Mouse (Mus musculus): ENCODE measurements around the gene C730034F03Rik. TPM values are rescaled to one million over a fixed set of nuclear protein-coding genes. Genes with fewer than 3 reads are reported as not detected.
A peak's percentile ranks its signal among the peaks of the same experiment; 100 is the strongest.

Gene C730034F03Rik
- polyA plus RNA-seq, 1 experiment from 2014 or later, result 3.3 TPM

DNA sequence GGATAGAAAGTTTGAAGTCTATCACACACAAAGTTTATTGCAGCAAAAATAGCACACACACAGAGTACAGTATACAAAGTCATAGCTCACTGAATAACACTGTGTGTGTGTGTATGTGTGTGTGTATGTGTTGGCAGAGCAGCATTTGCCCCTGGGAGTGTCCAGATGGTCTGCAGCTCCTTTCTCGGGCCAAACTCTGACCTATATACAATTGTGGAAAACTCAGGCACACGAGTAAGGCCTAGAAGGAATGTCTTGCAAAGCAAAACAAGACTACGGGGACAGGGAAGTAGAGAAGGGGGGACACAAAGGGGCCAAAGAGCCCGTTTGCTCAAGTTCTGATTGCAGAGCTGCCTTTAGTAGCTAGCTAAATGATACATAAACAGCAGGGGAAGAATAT lies 3.6 kb downstream of the C730034F03Rik start:
- no peaks in the 10 kb centered on the region for H3K36me3 ChIP-seq
- no peak for ATAC-seq (replicated peaks; ENCODE audit: insufficient number of reproducible peaks, insufficient read depth, low FRiP score, low read depth)
- H3K9ac ChIP-seq, result no peak overlapping the region
- H3K27ac ChIP-seq, result no peak overlapping the region
- peaks cover 25% of the 10 kb centered on the region for H3K4me1 ChIP-seq (replicated peaks)
- 79% methylated on average over 4 of the region's 4 CpGs for WGBS
- H3K27me3 ChIP-seq, result no peaks in the 10 kb centered on the region
- no peaks in the 10 kb centered on the region for H3K9me3 ChIP-seq (replicated peaks)
- no peak overlapping the region for H3K4me3 ChIP-seq
- H3K4me2 ChIP-seq, result no peak overlapping the region

DNA sequence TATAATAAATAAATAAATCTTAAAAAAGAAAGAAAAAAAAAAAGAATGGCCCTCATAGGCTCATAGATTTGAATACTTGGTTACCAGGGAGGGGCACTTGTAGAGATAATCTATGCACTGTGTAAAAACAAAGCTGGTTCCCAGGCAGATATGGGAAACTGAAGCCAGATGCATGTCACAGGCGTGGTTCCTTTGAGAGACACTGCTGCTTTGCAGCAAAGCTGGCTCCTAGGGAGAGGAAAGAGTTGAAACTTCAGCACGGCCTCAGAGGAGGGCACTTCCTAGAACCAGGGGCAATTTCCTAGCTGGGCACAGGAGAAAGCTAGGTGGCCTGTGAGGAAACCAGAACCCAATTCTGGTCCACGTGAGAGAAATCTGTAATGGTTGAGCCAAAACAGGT lies 4.7 kb downstream of the C730034F03Rik start:
- ATAC-seq (replicated peaks; ENCODE audit: insufficient number of reproducible peaks, insufficient read depth, low FRiP score, low read depth), result no peak
- WGBS, result 67% methylated on average over 3 of the region's 3 CpGs
- H3K27ac ChIP-seq, result no peak overlapping the region
- H3K4me1 ChIP-seq (replicated peaks), result peaks cover 14% of the 10 kb centered on the region
- H3K9ac ChIP-seq, result no peak overlapping the region
- H3K36me3 ChIP-seq, result no peaks in the 10 kb centered on the region
- no peaks in the 10 kb centered on the region for H3K9me3 ChIP-seq (replicated peaks)
- H3K4me3 ChIP-seq, result no peak overlapping the region
- H3K4me2 ChIP-seq, result no peak overlapping the region
- H3K27me3 ChIP-seq, result no peaks in the 10 kb centered on the region

DNA sequence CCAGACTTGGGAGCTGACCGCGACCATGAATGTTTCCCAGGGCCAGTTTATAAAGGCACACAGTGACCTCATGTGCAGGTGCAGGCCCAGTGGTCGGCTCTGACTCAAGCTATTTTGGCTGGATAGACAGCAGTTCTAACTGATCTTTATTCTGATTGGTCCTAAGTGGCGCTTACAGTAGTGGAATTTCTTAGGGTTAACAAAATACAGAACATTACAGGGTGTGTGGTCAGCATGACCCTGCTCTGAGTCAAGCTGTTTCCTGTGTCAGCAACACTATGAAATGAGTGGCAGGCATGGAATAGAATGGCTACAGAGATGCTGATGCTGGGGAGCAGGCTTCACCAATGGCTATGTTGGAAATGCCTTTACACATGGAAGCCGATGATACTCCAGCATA lies 6.5 kb downstream of the C730034F03Rik start:
- 85% methylated on average over 5 of the region's 5 CpGs for WGBS
- H3K36me3 ChIP-seq, result no peaks in the 10 kb centered on the region
- H3K9ac ChIP-seq, result no peak overlapping the region
- no peak overlapping the region for H3K4me3 ChIP-seq
- no peak overlapping the region for H3K27ac ChIP-seq
- peaks cover 6% of the 10 kb centered on the region; the same call in 1 of the 2 replicates for H3K4me1 ChIP-seq (replicated peaks)
- no peak for ATAC-seq (replicated peaks; ENCODE audit: insufficient number of reproducible peaks, insufficient read depth, low FRiP score, low read depth)
- H3K9me3 ChIP-seq (replicated peaks), result no peaks in the 10 kb centered on the region
- H3K27me3 ChIP-seq, result no peaks in the 10 kb centered on the region
- no peak overlapping the region for H3K4me2 ChIP-seq

- no peaks in the 10 kb centered on the region for H3K9me3 ChIP-seq (replicated peaks)
- no peak overlapping the region for H3K4me3 ChIP-seq
- no peaks in the 10 kb centered on the region for H3K27me3 ChIP-seq
- WGBS, result 34% methylated on average over 8 of the region's 8 CpGs
- H3K4me1 ChIP-seq (replicated peaks), result no peaks in the 10 kb centered on the region
- H3K36me3 ChIP-seq, result no peaks in the 10 kb centered on the region
- ATAC-seq (replicated peaks; ENCODE audit: insufficient number of reproducible peaks, insufficient read depth, low FRiP score, low read depth), result no peak
- H3K4me2 ChIP-seq, result no peak overlapping the region
- no peak overlapping the region for H3K27ac ChIP-seq
- no peak overlapping the region for H3K9ac ChIP-seq
These were observed 13.2 kb downstream of the C730034F03Rik start for GRCm38 (mm10) chr15:89442486-89443070.

DNA sequence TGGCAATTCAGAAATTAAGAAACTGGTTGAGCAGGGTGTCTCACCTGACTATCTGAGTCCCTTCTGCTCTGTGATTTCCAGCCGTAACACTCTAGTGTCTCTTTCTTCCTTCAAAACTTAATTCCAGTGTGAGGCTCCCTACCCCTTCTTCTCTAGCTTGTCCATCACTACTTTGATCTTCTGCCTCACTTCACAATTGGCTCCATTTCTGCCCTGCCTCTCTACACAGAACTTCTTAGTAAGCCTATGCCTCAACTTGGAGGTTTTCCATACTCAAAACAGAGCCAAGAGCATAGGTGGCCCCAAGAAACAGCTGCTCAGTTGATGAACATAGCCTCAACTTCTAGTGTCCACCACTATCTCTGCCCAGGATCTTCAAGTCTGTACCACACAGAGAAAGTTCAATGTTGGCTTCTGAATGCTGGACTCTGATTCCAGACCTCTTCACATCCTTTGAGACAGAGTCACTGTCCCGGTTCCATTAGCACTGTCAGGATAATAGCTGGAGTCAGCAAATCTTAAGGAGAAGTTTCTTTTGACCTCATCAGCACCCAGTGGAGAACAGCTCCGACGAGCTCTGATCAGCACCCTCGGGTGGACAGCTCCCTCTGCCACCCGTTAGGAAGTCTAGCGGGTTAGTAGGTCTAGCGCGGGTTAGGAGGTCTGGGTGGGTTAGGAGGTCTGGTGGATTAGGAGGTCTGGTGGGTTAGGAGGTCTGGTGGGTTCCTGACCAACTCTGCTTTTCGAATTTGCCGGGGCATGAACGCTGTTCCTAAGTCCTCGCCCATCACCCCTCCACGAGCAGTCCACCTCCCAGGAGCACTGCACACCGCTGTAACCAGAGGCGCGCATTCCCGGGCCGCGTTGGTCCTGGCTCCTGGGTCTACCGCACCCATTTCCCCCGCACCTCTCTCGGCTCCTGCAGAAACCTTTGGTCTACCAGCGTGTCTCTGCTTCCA lies 23.8 kb downstream of the C730034F03Rik start:
- H3K4me2 ChIP-seq, result peak overlapping the region; percentile 77
- 4% methylated on average over 24 of the region's 24 CpGs for WGBS
- no peak overlapping the region for H3K9ac ChIP-seq
- H3K9me3 ChIP-seq (replicated peaks), result no peaks in the 10 kb centered on the region
- H3K27me3 ChIP-seq, result peaks cover 73% of the 10 kb centered on the region
- peak; percentile 61 for ATAC-seq (replicated peaks; ENCODE audit: insufficient number of reproducible peaks, insufficient read depth, low FRiP score, low read depth)
- no peaks in the 10 kb centered on the region for H3K36me3 ChIP-seq
- H3K4me1 ChIP-seq (replicated peaks), result peaks cover 10% of the 10 kb centered on the region
- H3K27ac ChIP-seq, result no peak overlapping the region
- peak overlapping the region; percentile 53 for H3K4me3 ChIP-seq

GRCm38 (mm10) chr15:89453865-89454478 lies 24.6 kb downstream of the C730034F03Rik start, which contains the start of gene Mapk8ip2:
Gene Mapk8ip2 (plus strand): TSS chr15:89453913.
- 0 out of 2 replicates have a peak, but pooled peaks have one; percentile 20 for ATAC-seq (replicated peaks; ENCODE audit: insufficient number of reproducible peaks, insufficient read depth, low FRiP score, low read depth)
- Histone ChIP-seq H3K27ac (no peak within 1 kb of the TSS), H3K27me3 (peaks cover 79% of the 10 kb centered on the region), H3K4me3 (peak within 1 kb of the TSS; percentile 53), H3K9ac (no peak within 1 kb of the TSS), H3K4me2 (peak within 1 kb of the TSS; percentile 77), H3K36me3 (no peaks in the 10 kb centered on the region), H3K9me3 (replicated peaks) (no peaks in the 10 kb centered on the region), H3K4me1 (replicated peaks) (peaks cover 10% of the 10 kb centered on the region)
- 2% methylated on average over 53 of the region's 53 CpGs for WGBS

DNA sequence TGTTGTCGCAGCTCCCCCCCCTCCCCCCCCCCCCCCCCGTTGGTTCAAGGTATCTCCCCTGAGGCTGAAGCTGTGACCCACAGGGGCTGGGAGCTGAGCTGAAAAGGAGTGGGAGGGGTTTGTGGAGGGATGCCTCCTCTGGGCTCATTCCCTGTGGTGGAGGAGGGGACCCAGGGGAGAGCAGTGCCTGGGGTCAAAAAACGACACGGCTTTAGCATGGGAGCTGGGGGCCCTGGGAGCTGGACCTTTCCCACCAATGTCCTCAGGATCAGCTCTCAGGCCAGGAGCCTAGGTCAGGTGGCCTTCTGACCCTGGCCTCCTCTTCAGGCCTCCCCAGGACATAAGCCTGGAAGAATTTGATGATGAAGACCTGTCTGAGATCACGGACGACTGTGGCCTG lies 25.5 kb downstream of the C730034F03Rik start:
- Histone ChIP-seq H3K9me3 (replicated peaks) (no peaks in the 10 kb centered on the region), H3K36me3 (no peaks in the 10 kb centered on the region), H3K4me1 (replicated peaks) (peaks cover 10% of the 10 kb centered on the region), H3K9ac (no peak overlapping the region), H3K27me3 (peaks cover 74% of the 10 kb centered on the region), H3K4me2 (no peak overlapping the region), H3K4me3 (no peak overlapping the region), H3K27ac (no peak overlapping the region)
- 0 out of 2 replicates have a peak, but pooled peaks have one; percentile 29 for ATAC-seq (replicated peaks; ENCODE audit: insufficient number of reproducible peaks, insufficient read depth, low FRiP score, low read depth)
- WGBS, result 26% methylated on average over 5 of the region's 6 CpGs

DNA sequence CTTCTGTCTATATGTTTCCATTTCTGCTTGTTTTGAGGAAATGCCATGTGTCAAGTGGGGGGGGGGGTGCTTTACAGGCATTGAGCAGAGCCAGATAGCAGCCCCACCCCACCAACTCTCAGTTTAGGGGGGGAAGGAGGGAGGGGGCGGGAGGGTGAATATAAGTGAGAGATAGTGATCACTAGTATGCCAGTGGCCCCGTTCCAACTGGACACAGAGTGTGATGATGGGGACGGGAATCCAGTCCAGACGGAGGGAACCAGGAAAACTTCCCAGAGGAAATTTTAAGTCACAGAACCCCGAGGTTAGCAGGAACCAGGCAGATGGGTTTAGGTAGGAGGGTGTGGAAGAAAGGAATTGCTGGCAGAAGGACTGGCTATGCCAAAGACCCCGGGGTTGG lies 26.3 kb downstream of the C730034F03Rik start:
- H3K4me2 ChIP-seq, result no peak overlapping the region
- H3K9ac ChIP-seq, result no peak overlapping the region
- H3K4me1 ChIP-seq (replicated peaks), result peaks cover 10% of the 10 kb centered on the region
- no peaks in the 10 kb centered on the region for H3K9me3 ChIP-seq (replicated peaks)
- no peak overlapping the region for H3K4me3 ChIP-seq
- no peak for ATAC-seq (replicated peaks; ENCODE audit: insufficient number of reproducible peaks, insufficient read depth, low FRiP score, low read depth)
- WGBS, result 60% methylated on average over 6 of the region's 6 CpGs
- H3K36me3 ChIP-seq, result no peaks in the 10 kb centered on the region
- no peak overlapping the region for H3K27ac ChIP-seq
- peaks cover 79% of the 10 kb centered on the region for H3K27me3 ChIP-seq

DNA sequence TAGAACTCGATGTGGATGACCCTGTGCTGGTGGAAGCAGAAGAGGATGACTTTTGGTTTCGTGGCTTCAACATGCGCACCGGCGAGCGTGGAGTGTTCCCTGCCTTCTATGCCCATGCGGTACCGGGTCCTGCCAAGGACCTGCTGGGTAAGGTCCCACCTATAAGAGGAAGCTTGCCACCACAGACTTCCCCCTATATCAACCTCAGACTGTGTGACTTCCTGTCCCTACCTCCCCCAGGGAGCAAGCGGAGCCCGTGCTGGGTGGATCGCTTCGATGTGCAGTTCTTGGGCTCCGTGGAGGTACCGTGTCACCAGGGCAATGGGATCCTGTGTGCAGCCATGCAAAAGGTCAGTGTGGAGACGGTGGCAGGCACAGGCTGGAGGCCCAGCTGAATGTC lies 29.6 kb downstream of the C730034F03Rik start:
- Histone ChIP-seq H3K4me2 (no peak overlapping the region), H3K9ac (no peak overlapping the region), H3K27me3 (peaks cover 64% of the 10 kb centered on the region), H3K27ac (no peak overlapping the region), H3K4me3 (no peak overlapping the region), H3K9me3 (replicated peaks) (no peaks in the 10 kb centered on the region), H3K36me3 (no peaks in the 10 kb centered on the region), H3K4me1 (replicated peaks) (peaks cover 4% of the 10 kb centered on the region)
- WGBS, result 83% methylated on average over 15 of the region's 15 CpGs
- no peak for ATAC-seq (replicated peaks; ENCODE audit: insufficient number of reproducible peaks, insufficient read depth, low FRiP score, low read depth)

GRCm38 (mm10) chr15:89459821-89460220 lies 30.4 kb downstream of the C730034F03Rik start:
- Histone ChIP-seq H3K4me3 (no peak overlapping the region), H3K9ac (no peak overlapping the region), H3K4me2 (no peak overlapping the region), H3K9me3 (replicated peaks) (no peaks in the 10 kb centered on the region), H3K4me1 (replicated peaks) (no peaks in the 10 kb centered on the region), H3K36me3 (no peaks in the 10 kb centered on the region), H3K27me3 (peaks cover 56% of the 10 kb centered on the region), H3K27ac (no peak overlapping the region)
- 72% methylated on average over 7 of the region's 7 CpGs for WGBS
- no peak for ATAC-seq (replicated peaks; ENCODE audit: insufficient number of reproducible peaks, insufficient read depth, low FRiP score, low read depth)

GRCm38 (mm10) chr15:89460298-89460697 lies 30.9 kb downstream of the C730034F03Rik start:
- ATAC-seq (replicated peaks; ENCODE audit: insufficient number of reproducible peaks, insufficient read depth, low FRiP score, low read depth), result no peak
- 55% methylated on average over 10 of the region's 10 CpGs for WGBS
- Histone ChIP-seq H3K36me3 (no peaks in the 10 kb centered on the region), H3K27ac (no peak overlapping the region), H3K4me2 (no peak overlapping the region), H3K9ac (no peak overlapping the region), H3K27me3 (peaks cover 51% of the 10 kb centered on the region), H3K4me1 (replicated peaks) (no peaks in the 10 kb centered on the region), H3K9me3 (replicated peaks) (no peaks in the 10 kb centered on the region), H3K4me3 (no peak overlapping the region)

Measured in heart, embryonic 15.5 days (tissue).